Mouse (Mus musculus) lung, postnatal 0 days (tissue): ENCODE measurements around the gene Runx3.

Source experiments
- CTCF ChIP-seq: IDR thresholded peaks from 2 replicates; pipeline ENCODE4 v1.5.1; 2016; ENCODE audit warnings: antibody characterized with exemption, mild to moderate bottlenecking
- EP300 ChIP-seq: IDR thresholded peaks from 2 replicates; pipeline ENCODE4 v1.6.1; 2016; ENCODE audit warnings: antibody characterized with exemption, mild to moderate bottlenecking, control low read depth

GRCm38 (mm10) chr4:135090613-135091012 lies 29.8 kb upstream of the Runx3 start:
- no peak for TF ChIP-seq CTCF
- no peak for TF ChIP-seq EP300
